In genomic region chr15:12640755-12641154, GRCm38 (mm10) we compare ENCODE assay signal across 14 mouse cellular contexts.
DNase-seq lines count a peak whose midpoint lies in the region; ATAC-seq and TF ChIP-seq lines count a peak whose summit lies in the region.
"Had no signal": no experiment of that assay in that cellular context is flagged by ENCODE, and none has a peak within 500 bp of the region (broad histone marks: within the 10 kb centered on the region; RNA-seq: fewer than 3 reads in every experiment).

No protein-coding gene starts in this region.

- H3K4me1 ChIP-seq in forebrain, embryonic 13.5 days: no peaks in the 10 kb centered on the region
- no peaks in the 10 kb centered on the region for H3K4me1 ChIP-seq in forebrain, embryonic 12.5 days
- H3K4me1 ChIP-seq: neural tube, embryonic 13.5 days had no signal

- H3K27ac ChIP-seq in forebrain, embryonic 13.5 days: no peak overlapping the region
- H3K27ac ChIP-seq in forebrain, embryonic 12.5 days: no peak overlapping the region
- H3K27ac ChIP-seq: heart, embryonic 15.5 days; limb, embryonic 12.5 days; neural tube, embryonic 13.5 days had no signal

- H3K9me3 ChIP-seq in forebrain, embryonic 13.5 days (replicated peaks): no peaks in the 10 kb centered on the region
- no peaks in the 10 kb centered on the region for H3K9me3 ChIP-seq in forebrain, embryonic 12.5 days
- H3K9me3 ChIP-seq: heart, embryonic 15.5 days; neural tube, embryonic 13.5 days had no signal

- 92% methylated on average over 7 of the region's 7 CpGs for WGBS in forebrain, embryonic 13.5 days
- WGBS in forebrain, embryonic 12.5 days: 97% methylated on average over 7 of the region's 7 CpGs

- TF ChIP-seq CTCF in brain, embryonic 14.5 days (IDR thresholded peaks at IDR 0.05; ENCODE audit: borderline replicate concordance, extremely low read depth, insufficient read depth, insufficient read length): no peak

- H3K27me3 ChIP-seq in forebrain, embryonic 13.5 days: no peaks in the 10 kb centered on the region
- H3K27me3 ChIP-seq in forebrain, embryonic 12.5 days: no peaks in the 10 kb centered on the region
- H3K27me3 ChIP-seq: heart, embryonic 15.5 days; limb, embryonic 12.5 days; neural tube, embryonic 13.5 days had no signal

- TF ChIP-seq POLR2A in brain, embryonic 14.5 days (IDR thresholded peaks at IDR 0.05; ENCODE audit: borderline replicate concordance, extremely low read depth, insufficient read depth, insufficient read length, poor library complexity, severe bottlenecking): no peak

- H3K9ac ChIP-seq in forebrain, embryonic 13.5 days: no peak overlapping the region
- H3K9ac ChIP-seq in forebrain, embryonic 12.5 days: no peak overlapping the region
- H3K9ac ChIP-seq: heart, embryonic 15.5 days; limb, embryonic 12.5 days; neural tube, embryonic 13.5 days had no signal

- H3K36me3 ChIP-seq in forebrain, embryonic 13.5 days (ENCODE audit: poor library complexity, severe bottlenecking): no peaks in the 10 kb centered on the region
- no peaks in the 10 kb centered on the region for H3K36me3 ChIP-seq in forebrain, embryonic 12.5 days (replicated peaks)
- H3K36me3 ChIP-seq: heart, embryonic 15.5 days; limb, embryonic 12.5 days; neural tube, embryonic 13.5 days had no signal

- no peak overlapping the region for H3K4me3 ChIP-seq in forebrain, embryonic 13.5 days
- H3K4me3 ChIP-seq in forebrain, embryonic 12.5 days (replicated peaks): no peak overlapping the region
- H3K4me3 ChIP-seq: heart, embryonic 15.5 days; limb, embryonic 12.5 days; neural tube, embryonic 13.5 days had no signal

- no peak overlapping the region for H3K4me2 ChIP-seq in forebrain, embryonic 13.5 days
- H3K4me2 ChIP-seq in forebrain, embryonic 12.5 days: no peak overlapping the region
- H3K4me2 ChIP-seq: heart, embryonic 15.5 days; limb, embryonic 12.5 days; neural tube, embryonic 13.5 days had no signal

- ATAC-seq in forebrain, embryonic 13.5 days: peak; percentile 36; the same call in 1 of the 2 replicates
- no peak for ATAC-seq in forebrain, embryonic 12.5 days (ENCODE audit: low FRiP score)

- DNase-seq in brain, embryonic 14.5 days (ENCODE audit: low read depth): peak; percentile 44
- DNase-seq in layer of hippocampus, postnatal 10 days (ENCODE audit: low spot score in 2 of 2): peak; percentile 22 to 37
- peak; percentile 29 to 76 for DNase-seq in lung, postnatal 4 days
- DNase-seq in urinary bladder, postnatal 14 days (ENCODE audit: low spot score): no peak
- no peak for DNase-seq in ovary, postnatal 10 days (ENCODE audit: low spot score)
- DNase-seq in retina, postnatal 1 day: no peak
- DNase-seq: adrenal gland, adult 2 months; cerebellum, postnatal 25 days; kidney, adult 2 months had no signal

Comparison
In these comparisons a context has a peak if more than half of its experiments do, and no peak if none do; other contexts are left out.
1. DNase-seq: peak in brain, embryonic 14.5 days (single experiment), layer of hippocampus, postnatal 10 days (2 of 2) and lung, postnatal 4 days (2 of 2); none in urinary bladder, postnatal 14 days (single experiment), ovary, postnatal 10 days (single experiment) and retina, postnatal 1 day (single experiment).